Mouse (Mus musculus): Measurements from ENCODE around the gene Fkbp6.

DNA sequence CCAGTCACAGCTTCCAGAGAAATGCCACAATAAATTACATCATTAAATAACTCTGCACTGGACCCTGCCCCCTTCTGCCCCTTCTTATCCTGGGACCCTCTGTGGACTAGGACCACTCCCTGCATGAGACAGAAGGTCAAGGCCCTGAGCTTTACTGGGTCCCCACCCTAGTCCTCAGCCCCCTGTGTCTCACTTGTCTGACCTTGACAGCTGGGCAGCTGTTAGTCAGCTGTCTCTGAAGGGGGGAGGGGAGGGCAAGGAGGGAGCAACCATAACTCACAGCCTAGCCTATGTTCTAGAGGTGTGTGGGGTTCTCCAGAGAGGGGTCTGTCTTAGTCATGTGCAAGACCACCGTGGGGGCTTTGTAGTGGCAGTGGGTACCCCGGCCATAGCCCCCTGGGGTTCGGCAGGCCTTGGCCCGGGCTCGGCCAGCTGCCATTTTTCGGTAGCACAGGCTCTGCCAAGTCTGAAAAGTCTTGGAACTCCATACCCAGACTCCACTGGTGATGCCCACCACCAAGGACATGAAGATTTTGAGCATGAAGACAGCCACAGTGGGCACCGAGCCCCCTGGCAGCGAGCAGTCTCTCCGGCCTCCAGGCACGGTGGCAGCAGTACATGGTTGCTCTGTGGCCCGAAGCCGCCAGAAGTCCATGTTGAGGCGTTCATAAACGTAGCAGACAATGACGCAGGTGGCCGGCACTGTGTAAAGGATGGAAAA, 100.7 kb downstream of the Fkbp6 start:
- TF ChIP-seq CTCF (IDR thresholded peaks at IDR 0.05; ENCODE audit: low read depth) (no peak), EP300 (IDR thresholded peaks at IDR 0.05; ENCODE audit: low read depth) (no peak)

Data from heart, postnatal 0 days (tissue).